Mouse (Mus musculus): ENCODE data around the gene Senp6. TPM values are rescaled to one million over a fixed set of nuclear protein-coding genes. Genes with fewer than 3 reads are reported as not detected.
"Not testable (repeated sequence)": the region's sequence is repeated elsewhere in the genome, so short reads cannot be mapped to it uniquely, and the experiment has no call there.

Senp6 gene
- total RNA-seq (2014; fragmentation: Nextera tagmentation) = 143 and 186 TPM in 2 replicates
- 169 and 190 TPM in 2 replicates for total RNA-seq (2017)

- peak; percentile 75 for ATAC-seq (replicated peaks; ENCODE audit: low FRiP score, low TSS enrichment, poor library complexity, severe bottlenecking)
Measured at GRCm38 (mm10) chr9:80066367-80067220, at the start of gene Senp6. Senp6 (plus strand) TSS chr9:80066903.

GRCm38 (mm10) chr9:80020429-80020828 is 46.3 kb upstream of the Senp6 start:
- no peak for ATAC-seq (replicated peaks; ENCODE audit: low FRiP score, low TSS enrichment, poor library complexity, severe bottlenecking)

GRCm38 (mm10) chr9:80021648-80022047 is 45.1 kb upstream of the Senp6 start:
- no peak for ATAC-seq (replicated peaks; ENCODE audit: low FRiP score, low TSS enrichment, poor library complexity, severe bottlenecking)

GRCm38 (mm10) chr9:80022821-80023220 is 43.9 kb upstream of the Senp6 start:
- ATAC-seq (replicated peaks; ENCODE audit: low FRiP score, low TSS enrichment, poor library complexity, severe bottlenecking) = no peak

DNA sequence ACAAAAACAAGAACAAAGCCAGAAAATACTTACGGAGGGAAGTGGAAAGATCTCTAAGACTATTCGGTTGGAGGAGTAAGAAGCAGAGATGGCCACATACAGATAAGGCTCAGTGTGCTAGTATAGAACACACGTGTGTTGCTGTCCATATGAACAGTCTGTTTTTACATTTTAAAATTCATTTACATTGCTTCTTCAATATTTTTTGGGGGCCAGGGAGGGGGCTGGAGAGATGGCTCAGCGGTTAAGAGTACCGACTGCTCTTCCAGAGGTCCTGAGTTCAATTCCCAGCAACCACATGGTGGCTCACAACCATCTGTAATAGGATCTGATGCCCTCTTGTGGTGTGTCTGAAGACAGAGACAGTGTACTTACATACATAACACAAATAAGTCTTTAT is 41.4 kb upstream of the Senp6 start:
- not testable (repeated sequence) for ATAC-seq (replicated peaks; ENCODE audit: low FRiP score, low TSS enrichment, poor library complexity, severe bottlenecking)

GRCm38 (mm10) chr9:80026017-80026416 is 40.7 kb upstream of the Senp6 start:
- ATAC-seq (replicated peaks; ENCODE audit: low FRiP score, low TSS enrichment, poor library complexity, severe bottlenecking) = peak; percentile 99

GRCm38 (mm10) chr9:80026581-80027021 is 40.1 kb upstream of the Senp6 start:
- ATAC-seq (replicated peaks; ENCODE audit: low FRiP score, low TSS enrichment, poor library complexity, severe bottlenecking) = no peak

DNA sequence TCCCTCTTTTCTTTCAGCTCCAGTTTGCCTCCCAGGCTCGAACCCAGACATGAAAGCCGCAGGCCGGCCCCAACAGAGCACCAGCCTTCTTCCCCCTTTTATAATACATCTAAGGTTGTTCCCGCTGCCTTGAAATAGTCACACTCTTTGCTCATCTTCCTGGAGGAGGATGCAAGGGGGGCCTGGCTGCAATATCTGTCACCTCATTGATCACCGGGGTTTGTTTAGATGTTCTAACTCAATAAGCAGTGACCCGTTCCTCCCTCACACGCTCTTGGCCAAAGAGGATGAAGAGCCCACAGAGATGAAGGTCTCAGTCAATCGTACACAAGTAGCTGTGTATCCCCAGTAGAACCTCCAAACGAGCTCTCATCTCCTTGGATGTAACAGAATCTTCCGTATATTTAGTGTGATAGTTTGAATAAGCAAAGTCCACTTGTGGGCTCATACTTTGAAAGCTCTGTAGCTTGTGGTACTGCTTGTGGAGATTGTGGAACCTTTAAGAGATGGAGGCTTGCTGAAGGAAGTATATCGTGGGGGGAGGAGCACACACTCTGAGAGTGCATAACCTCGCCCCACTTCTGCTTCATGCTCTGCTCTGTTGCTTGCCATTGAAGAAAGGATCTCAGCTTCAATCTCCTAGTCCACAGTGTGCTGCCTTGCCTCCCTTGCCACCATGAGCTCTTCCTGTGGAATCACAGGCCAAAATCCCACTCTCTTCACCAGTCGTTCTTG is 29.3 kb upstream of the Senp6 start:
- ATAC-seq (replicated peaks; ENCODE audit: low FRiP score, low TSS enrichment, poor library complexity, severe bottlenecking) = no peak

GRCm38 (mm10) chr9:80037997-80038383 is 28.7 kb upstream of the Senp6 start:
- no peak for ATAC-seq (replicated peaks; ENCODE audit: low FRiP score, low TSS enrichment, poor library complexity, severe bottlenecking)

GRCm38 (mm10) chr9:80039296-80039815 is 27.3 kb upstream of the Senp6 start:
- no peak for ATAC-seq (replicated peaks; ENCODE audit: low FRiP score, low TSS enrichment, poor library complexity, severe bottlenecking)

GRCm38 (mm10) chr9:80044301-80044700 is 22.4 kb upstream of the Senp6 start:
- not testable (repeated sequence) for ATAC-seq (replicated peaks; ENCODE audit: low FRiP score, low TSS enrichment, poor library complexity, severe bottlenecking)

- not testable (repeated sequence) for ATAC-seq (replicated peaks; ENCODE audit: low FRiP score, low TSS enrichment, poor library complexity, severe bottlenecking)
Measured at GRCm38 (mm10) chr9:80049271-80049670, 17.4 kb upstream of the Senp6 start.

- no peak for ATAC-seq (replicated peaks; ENCODE audit: low FRiP score, low TSS enrichment, poor library complexity, severe bottlenecking)
Measured at GRCm38 (mm10) chr9:80052951-80053350, 13.8 kb upstream of the Senp6 start.

GRCm38 (mm10) chr9:80057690-80058089 is 9.0 kb upstream of the Senp6 start:
- peak; percentile 57 for ATAC-seq (replicated peaks; ENCODE audit: low FRiP score, low TSS enrichment, poor library complexity, severe bottlenecking)

DNA sequence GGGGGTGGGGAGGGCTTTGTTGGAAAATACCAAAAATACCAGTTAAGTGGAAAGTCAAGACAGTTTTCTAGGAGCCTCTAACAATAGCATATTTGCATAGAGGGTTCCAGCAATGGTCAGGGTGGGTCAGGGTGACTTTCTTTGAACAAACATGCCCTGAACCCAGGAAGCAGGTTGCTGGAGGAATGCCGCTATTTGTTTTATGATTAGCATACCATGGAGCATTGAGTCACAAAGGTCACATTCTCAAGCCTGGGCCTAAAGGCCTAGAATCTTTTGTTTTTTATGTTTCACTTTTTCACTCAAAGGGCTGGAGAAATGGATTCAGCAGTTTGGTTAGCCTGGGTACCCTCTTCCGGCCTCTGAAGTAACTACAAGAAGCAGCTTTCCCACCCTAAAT is 1.2 kb upstream of the Senp6 start:
- not testable (repeated sequence) for ATAC-seq (replicated peaks; ENCODE audit: low FRiP score, low TSS enrichment, poor library complexity, severe bottlenecking)

GRCm38 (mm10) chr9:80067221-80068027 is 721 bp downstream of the Senp6 start:
- peak; percentile 58 for ATAC-seq (replicated peaks; ENCODE audit: low FRiP score, low TSS enrichment, poor library complexity, severe bottlenecking)

DNA sequence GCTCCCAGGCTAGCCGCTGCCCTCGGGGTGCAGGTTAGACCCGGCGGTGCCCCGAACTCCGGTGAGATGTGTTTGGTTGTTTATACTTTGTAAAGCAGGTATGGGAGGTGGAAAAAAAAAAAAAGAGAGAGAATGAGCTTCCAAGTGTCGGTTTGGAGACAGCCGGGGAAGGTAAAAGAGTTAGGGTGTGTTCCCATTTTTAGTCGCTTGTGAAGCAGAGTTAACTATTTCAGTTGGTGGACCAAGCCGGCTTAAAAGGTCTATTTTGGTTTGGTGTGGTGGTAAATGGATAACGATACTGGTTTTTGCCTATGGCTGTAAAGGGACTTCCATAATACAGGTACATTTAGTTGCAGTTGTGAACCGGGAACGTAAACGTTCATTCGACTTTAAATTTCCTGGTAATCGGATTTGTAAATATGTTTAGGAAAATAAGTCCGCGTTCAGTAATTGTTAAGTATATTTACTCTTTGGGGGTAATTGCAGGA is 1.4 kb downstream of the Senp6 start:
- peak; percentile 21 for ATAC-seq (replicated peaks; ENCODE audit: low FRiP score, low TSS enrichment, poor library complexity, severe bottlenecking)

DNA sequence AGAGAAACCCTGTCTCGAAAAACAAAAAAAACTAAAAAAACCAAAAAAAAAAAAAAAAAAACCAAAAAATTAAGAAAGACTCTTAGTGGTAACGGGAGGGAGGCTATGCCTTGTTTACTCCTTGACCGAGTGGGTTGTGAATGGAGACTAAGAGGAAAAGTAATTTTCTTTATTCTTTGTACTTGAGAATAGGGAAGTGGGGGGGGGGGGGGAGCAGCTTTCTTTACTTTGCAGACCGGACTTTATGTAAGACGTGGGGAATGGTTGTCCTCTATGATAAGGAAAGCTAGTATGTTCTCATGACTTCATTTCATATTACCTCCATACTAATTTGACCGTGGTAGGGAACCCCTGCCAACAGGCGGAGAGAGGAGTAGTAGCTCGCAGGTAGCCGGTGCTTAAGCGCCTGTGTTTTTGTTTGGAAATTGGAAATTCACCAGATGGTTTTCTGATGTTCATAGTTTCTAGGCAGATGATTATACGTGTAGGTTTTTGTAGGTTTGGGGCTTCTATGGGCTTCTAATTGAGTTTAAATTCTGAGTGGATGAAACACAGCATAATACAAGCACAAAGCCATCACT is 2.1 kb downstream of the Senp6 start:
- ATAC-seq (replicated peaks; ENCODE audit: low FRiP score, low TSS enrichment, poor library complexity, severe bottlenecking) = 0 out of 2 replicates have a peak, but pooled peaks have one; percentile 27

- ATAC-seq (replicated peaks; ENCODE audit: low FRiP score, low TSS enrichment, poor library complexity, severe bottlenecking) = peak; percentile 8; the same call in 1 of the 2 replicates
Measured at GRCm38 (mm10) chr9:80070026-80070425, 3.3 kb downstream of the Senp6 start.

Measured in megakaryocyte-erythroid progenitor cell, adult 5-6 weeks (primary cell).